Mouse (Mus musculus) limb, embryonic 13.5 days (tissue): ENCODE results near the gene AC170998.1. TPM values are rescaled to one million over a fixed set of nuclear protein-coding genes. Genes with fewer than 3 reads are reported as not detected.
"Not testable (repeated sequence)": the region's sequence is repeated elsewhere in the genome, so short reads cannot be mapped to it uniquely, and the experiment has no call there.

Experiments used
- ATAC-seq: fragments of 200-750 bp; cut with Nextera tagmentation; 2 replicates; pipeline ENCODE4 v1.8.0; 2017; ENCODE audit warnings: low read depth, moderate number of reproducible peaks, moderate TSS enrichment; ENCODE audit not compliant: low FRiP score
- H3K27ac ChIP-seq: fragments of 300-500 bp; sonication (generic); 2 replicates; pipeline ENCODE4 v1.5.1; 2015; ENCODE audit warnings: inconsistent platforms, mild to moderate bottlenecking, moderate library complexity
- H3K27me3 ChIP-seq: fragments of 300-500 bp; sonication (generic); 2 replicates; pipeline ENCODE4 v1.6.1; 2015; ENCODE audit warnings: mild to moderate bottlenecking, inconsistent platforms
- H3K36me3 ChIP-seq: fragments of 300-500 bp; sonication (generic); 2 replicates; pipeline ENCODE4 v1.6.1; 2015; ENCODE audit warnings: inconsistent platforms, mild to moderate bottlenecking, moderate library complexity
- H3K4me1 ChIP-seq: fragments of 300-500 bp; sonication (generic); 2 replicates; pipeline ENCODE4 v1.6.1; 2015; ENCODE audit warnings: inconsistent platforms
- H3K4me2 ChIP-seq: fragments of 300-500 bp; sonication (generic); replicated peaks from 2 replicates; pipeline ENCODE4 v1.6.1; 2015; ENCODE audit warnings: inconsistent platforms, mild to moderate bottlenecking, moderate library complexity
- H3K4me3 ChIP-seq: fragments of 300-500 bp; sonication (generic); 2 replicates; pipeline ENCODE4 v1.5.1; 2015; ENCODE audit warnings: moderate library complexity, mild to moderate bottlenecking, inconsistent platforms
- H3K9ac ChIP-seq: fragments of 300-500 bp; sonication (generic); 2 replicates; pipeline ENCODE4 v1.6.1; 2015; ENCODE audit warnings: mild to moderate bottlenecking, inconsistent platforms
- H3K9me3 ChIP-seq: fragments of 300-500 bp; sonication (generic); 2 replicates; pipeline ENCODE4 v1.6.1; 2016; ENCODE audit warnings: inconsistent platforms
- WGBS: fragments of 180-500 bp; shearing (Covaris S2); methylation state at CpG from one replicate; pipeline ENCODE4 v1.1.7; 2015; 5-methylcytosine and 5-hydroxymethylcytosine counted together
- polyA plus RNA-seq: library from polyadenylated mRNA; unstranded; fragments of >200 nt; fragmentation: Nextera tagmentation; extraction: Ambion mirVana; gene quantifications from 2 replicates; pipeline ENCODE4 v1.2.1, GENCODE M21; 2015

Gene AC170998.1
- polyA plus RNA-seq, 1 experiment from 2014 or later = 3.2 TPM

GRCm38 (mm10) chr17:28769121-28769874, 43.4 kb downstream of the AC170998.1 start, which contains the start of gene Mapk13:
Gene Mapk13, plus strand, starts transcription at chr17:28769297.
- peaks cover 42% of the 10 kb centered on the region for H3K27me3 ChIP-seq

GRCm38 (mm10) chr17:28769875-28770421, 44.1 kb downstream of the AC170998.1 start:
- peaks cover 18% of the 10 kb centered on the region for H3K4me1 ChIP-seq
- peak overlapping the region; percentile 54 for H3K4me3 ChIP-seq
- no peak overlapping the region for H3K27ac ChIP-seq
- peaks cover 42% of the 10 kb centered on the region for H3K27me3 ChIP-seq
- 0 out of 2 replicates have a peak, but pooled peaks have one; percentile 32 for ATAC-seq
- H3K36me3 ChIP-seq = no peaks in the 10 kb centered on the region
- no peaks in the 10 kb centered on the region for H3K9me3 ChIP-seq
- peak overlapping the region; percentile 66 for H3K9ac ChIP-seq
- 5% methylated on average over 24 of the region's 24 CpGs for WGBS
- H3K4me2 ChIP-seq = peak overlapping the region; percentile 93

More at GRCm38 (mm10) chr17:28769121-28769874, 43.4 kb downstream of the AC170998.1 start, which contains the start of gene Mapk13:
- WGBS = under 1% methylated on average over 57 of the region's 58 CpGs
- Histone ChIP-seq H3K9me3 (no peaks in the 10 kb centered on the region), H3K4me3 (peak within 1 kb of the TSS; percentile 54), H3K27ac (no peak within 1 kb of the TSS), H3K9ac (peak within 1 kb of the TSS; percentile 66), H3K4me2 (peak within 1 kb of the TSS; percentile 93), H3K36me3 (no peaks in the 10 kb centered on the region), H3K4me1 (peaks cover 18% of the 10 kb centered on the region)
- ATAC-seq = no peak

GRCm38 (mm10) chr17:28771289-28771688, 45.4 kb downstream of the AC170998.1 start:
- Histone ChIP-seq H3K9ac (no peak overlapping the region), H3K4me3 (no peak overlapping the region), H3K27ac (no peak overlapping the region), H3K4me1 (peaks cover 18% of the 10 kb centered on the region), H3K36me3 (no peaks in the 10 kb centered on the region), H3K9me3 (no peaks in the 10 kb centered on the region), H3K27me3 (peaks cover 42% of the 10 kb centered on the region), H3K4me2 (no peak overlapping the region)
- ATAC-seq = no peak
- WGBS = 90% methylated on average over 5 of the region's 5 CpGs

GRCm38 (mm10) chr17:28774303-28774702, 48.4 kb downstream of the AC170998.1 start:
- H3K36me3 ChIP-seq, H3K27ac ChIP-seq, H3K4me2 ChIP-seq, H3K9me3 ChIP-seq, H3K4me3 ChIP-seq, ATAC-seq, H3K9ac ChIP-seq: not testable (repeated sequence)
- Histone ChIP-seq H3K27me3 (peaks cover 22% of the 10 kb centered on the region), H3K4me1 (peaks cover 13% of the 10 kb centered on the region)
- 96% methylated on average over 9 of the region's 9 CpGs for WGBS

- Histone ChIP-seq H3K4me3 (no peak overlapping the region), H3K4me1 (peaks cover 4% of the 10 kb centered on the region), H3K36me3 (no peaks in the 10 kb centered on the region), H3K9me3 (no peaks in the 10 kb centered on the region), H3K4me2 (no peak overlapping the region), H3K27ac (no peak overlapping the region), H3K9ac (no peak overlapping the region), H3K27me3 (peaks cover 13% of the 10 kb centered on the region)
- no peak for ATAC-seq
- 77% methylated on average over 4 of the region's 4 CpGs for whole genome bisulfite sequencing
Measured at GRCm38 (mm10) chr17:28775161-28775560, 49.3 kb downstream of the AC170998.1 start.

Other genes with a start within 250 kb of the AC170998.1 start
- 26.2 and 27.3 TPM in 2 replicates for gene Fkbp5, start 208.6 kb upstream of the AC170998.1 start, polyA plus RNA-seq
- gene Armc12, start 195.3 kb upstream of the AC170998.1 start, polyA plus RNA-seq = not detected in 2 replicates
- not detected in 2 replicates for gene Clpsl2, start 176.7 kb upstream of the AC170998.1 start, polyA plus RNA-seq
- gene Clps, start 165.3 kb upstream of the AC170998.1 start, polyA plus RNA-seq = 0.60 and 0.91 TPM in 2 replicates
- 0.46 and 0.56 TPM in 2 replicates for gene Lhfpl5, start 150.4 kb upstream of the AC170998.1 start, polyA plus RNA-seq
- gene Srpk1, start 103.4 kb upstream of the AC170998.1 start, polyA plus RNA-seq = 93.3 and 97.9 TPM in 2 replicates
- 0.98 and 1.2 TPM in 2 replicates for gene Slc26a8, start 35.9 kb upstream of the AC170998.1 start, polyA plus RNA-seq
- gene Mapk14, start 34.8 kb upstream of the AC170998.1 start, polyA plus RNA-seq = 37.1 and 37.8 TPM in 2 replicates
- gene Mapk13, start 43.2 kb downstream of the AC170998.1 start, polyA plus RNA-seq = 29.0 and 29.8 TPM in 2 replicates
- gene Brpf3, start 75.0 kb downstream of the AC170998.1 start, polyA plus RNA-seq = 11.3 and 11.8 TPM in 2 replicates
- gene Pnpla1, start 132.3 kb downstream of the AC170998.1 start, polyA plus RNA-seq = 0.38 and 0.53 TPM in 2 replicates
- gene 4930539E08Rik, start 189.2 kb downstream of the AC170998.1 start, polyA plus RNA-seq = 0.27 and 0.36 TPM in 2 replicates
- not detected in 2 replicates for gene Pxt1, start 217.8 kb downstream of the AC170998.1 start, polyA plus RNA-seq
- 105 and 120 TPM in 2 replicates for gene Kctd20, start 225.9 kb downstream of the AC170998.1 start, polyA plus RNA-seq